Mouse (Mus musculus) hindbrain, embryonic 14.5 days (tissue): ENCODE measurements around the gene Gm10277. TPM values are rescaled to one million over a fixed set of nuclear protein-coding genes. Genes with fewer than 3 reads are reported as not detected.

Source experiments
- ATAC-seq: fragments of 200-750 bp; cut with Nextera tagmentation; 2 replicates; pipeline ENCODE4 v1.8.0; 2017; ENCODE audit warnings: moderate number of reproducible peaks, mild to moderate bottlenecking, moderate TSS enrichment, moderate library complexity; ENCODE audit not compliant: low FRiP score
- DNase-seq: peaks from one replicate; pipeline ENCODE4 v3.0.0-alpha.2; 2015; ENCODE audit warnings: low spot score
- H3K27ac ChIP-seq: fragments of 300-500 bp; sonication (generic); 2 replicates; pipeline ENCODE4 v1.5.1; 2014; ENCODE audit warnings: mild to moderate bottlenecking, moderate library complexity
- H3K27me3 ChIP-seq: fragments of 300-500 bp; sonication (generic); 2 replicates; pipeline ENCODE4 v1.6.1; 2014; ENCODE audit warnings: mild to moderate bottlenecking, low read length, mixed read lengths; ENCODE audit not compliant: control insufficient read depth, insufficient read depth
- H3K36me3 ChIP-seq: fragments of 300-500 bp; sonication (generic); replicated peaks from 2 replicates; pipeline ENCODE4 v1.6.1; 2014; ENCODE audit not compliant: control insufficient read depth, insufficient read depth
- H3K4me1 ChIP-seq: fragments of 300-500 bp; sonication (generic); replicated peaks from 2 replicates; pipeline ENCODE4 v1.6.1; 2014; ENCODE audit warnings: antibody characterized with exemption, low read length, mixed read lengths; ENCODE audit not compliant: control insufficient read depth, insufficient read depth
- H3K4me2 ChIP-seq: fragments of 300-500 bp; sonication (generic); replicated peaks from 2 replicates; pipeline ENCODE4 v1.6.1; 2014; ENCODE audit warnings: mild to moderate bottlenecking, moderate library complexity
- H3K4me3 ChIP-seq: fragments of 300-500 bp; sonication (generic); replicated peaks from 2 replicates; pipeline ENCODE4 v1.5.1; 2014; ENCODE audit warnings: mild to moderate bottlenecking, low read length
- H3K9ac ChIP-seq: fragments of 300-500 bp; sonication (generic); 2 replicates; pipeline ENCODE4 v1.6.1; 2014
- H3K9me3 ChIP-seq: fragments of 300-500 bp; sonication (generic); 2 replicates; pipeline ENCODE4 v1.6.1; 2016; ENCODE audit warnings: low read length; ENCODE audit not compliant: control insufficient read depth
- WGBS: fragments of 180-500 bp; shearing (Covaris S2); extraction: QIAGEN DNeasy Blood & Tissue Kit; methylation state at CpG from one replicate; pipeline ENCODE4 v1.1.7; 2014; 5-methylcytosine and 5-hydroxymethylcytosine counted together
- polyA plus RNA-seq: library from polyadenylated mRNA; unstranded; fragments of >200 nt; fragmentation: Nextera tagmentation; extraction: Ambion mirVana; gene quantifications from 2 replicates; pipeline ENCODE4 v1.2.1, GENCODE M21; 2014

The Gm10277 gene
- polyA plus RNA-seq, 1 experiment from 2014 or later, result 1.4 TPM

DNA sequence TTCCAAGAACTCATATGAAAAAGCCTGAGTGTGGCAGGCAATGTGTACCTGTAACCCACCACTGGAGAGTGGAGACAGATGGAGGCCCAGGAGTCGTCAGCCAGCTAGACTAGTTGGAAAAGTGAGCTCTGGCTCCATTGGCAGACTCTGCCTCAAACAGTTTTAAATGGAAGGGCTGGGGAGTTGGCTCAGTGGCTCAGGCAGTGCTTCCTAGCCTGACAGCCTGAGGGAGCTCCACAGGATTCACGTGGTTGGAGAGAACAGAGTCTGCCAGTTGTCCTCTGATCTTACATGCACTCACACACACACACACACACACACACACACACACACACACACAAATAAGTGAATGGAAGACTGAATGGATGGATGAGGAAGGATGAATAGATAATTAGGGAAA, 18.7 kb upstream of the Gm10277 start:
- no peak overlapping the region for H3K27ac ChIP-seq
- no peaks in the 10 kb centered on the region for H3K27me3 ChIP-seq
- no peak overlapping the region for H3K4me3 ChIP-seq
- no peak for DNase-seq
- H3K9ac ChIP-seq, result no peak overlapping the region
- H3K4me2 ChIP-seq, result no peak overlapping the region
- 15% methylated on average over 2 of the region's 2 CpGs for WGBS
- H3K36me3 ChIP-seq, result no peaks in the 10 kb centered on the region
- no peaks in the 10 kb centered on the region for H3K9me3 ChIP-seq
- 0 out of 2 replicates have a peak, but pooled peaks have one; percentile 36 for ATAC-seq
- peaks cover 30% of the 10 kb centered on the region; the same call in 1 of the 2 replicates for H3K4me1 ChIP-seq

DNA sequence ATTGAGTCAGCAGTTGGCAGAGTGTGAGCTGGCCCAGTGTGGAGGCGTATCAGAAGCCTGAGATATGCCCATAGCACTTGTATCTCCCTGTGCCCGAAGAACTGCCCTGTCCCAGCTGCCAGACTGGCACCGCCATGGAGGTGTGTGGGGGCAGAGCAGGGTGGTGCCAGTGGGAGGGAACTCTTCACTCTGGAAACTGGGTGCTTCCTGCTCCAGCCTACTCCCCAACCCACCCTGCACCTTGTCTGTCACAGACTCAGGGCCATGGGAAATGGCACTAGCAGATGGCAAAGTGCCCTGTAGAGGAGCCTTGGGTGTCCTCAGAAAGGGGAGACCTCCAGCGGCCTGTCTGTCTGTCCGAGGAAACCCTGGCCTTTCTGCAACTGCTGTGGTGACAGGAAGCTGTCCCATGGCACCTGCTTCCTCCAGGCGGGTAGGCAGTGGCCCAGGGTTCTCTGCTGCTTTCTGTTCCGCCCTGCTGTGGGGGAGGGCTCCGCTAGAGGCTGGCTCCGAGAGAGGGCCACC, 14.9 kb upstream of the Gm10277 start:
- no peak overlapping the region for H3K4me3 ChIP-seq
- H3K27me3 ChIP-seq, result no peaks in the 10 kb centered on the region
- no peaks in the 10 kb centered on the region for H3K36me3 ChIP-seq
- H3K4me2 ChIP-seq, result no peak overlapping the region
- ATAC-seq (no peak), DNase-seq (no peak)
- H3K4me1 ChIP-seq, result 0 out of 2 replicates have a peak, but pooled peaks cover 11% of the 10 kb centered on the region
- H3K9ac ChIP-seq, result no peak overlapping the region
- no peaks in the 10 kb centered on the region for H3K9me3 ChIP-seq
- WGBS, result 71% methylated on average over 9 of the region's 9 CpGs
- H3K27ac ChIP-seq, result no peak overlapping the region

DNA sequence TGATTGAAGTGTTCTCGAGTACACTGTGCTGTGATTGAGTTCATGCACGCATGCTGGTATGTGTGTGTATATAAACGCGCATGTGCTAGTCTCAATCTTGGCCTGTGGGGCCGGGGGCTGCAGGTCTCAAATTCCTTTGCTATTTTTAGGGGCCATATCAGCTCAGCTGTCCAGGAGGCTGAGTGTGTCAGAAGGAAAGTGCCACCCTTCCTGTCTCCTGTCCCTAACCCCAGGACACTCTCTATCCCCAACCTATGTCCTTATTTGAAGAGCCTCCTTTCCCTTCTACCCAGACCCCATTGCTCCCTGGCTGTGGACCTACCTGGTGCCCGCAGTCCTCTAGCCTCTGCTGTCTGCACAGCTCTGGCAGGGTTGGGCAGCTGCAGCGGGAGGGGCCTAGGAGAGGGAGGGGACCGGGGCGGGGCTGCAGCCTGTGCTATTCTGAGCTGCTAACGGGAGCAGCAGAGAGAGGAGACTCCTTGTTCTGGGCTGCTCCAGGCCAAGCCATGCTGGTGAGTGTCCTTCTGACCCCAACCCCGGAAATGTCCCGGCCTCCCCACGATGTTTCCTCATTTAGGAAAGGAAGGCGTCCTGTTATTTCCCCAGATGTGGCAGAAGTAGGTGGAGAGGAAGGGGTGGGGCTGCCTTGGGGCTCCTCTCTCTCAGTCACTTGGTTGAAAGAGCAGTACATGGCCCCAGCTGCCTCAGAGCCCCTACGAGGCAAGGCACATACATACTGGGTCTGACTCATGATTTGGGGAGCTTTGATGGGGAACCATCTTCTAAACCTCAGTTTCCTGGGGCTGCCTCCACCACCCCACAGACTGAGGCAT, 13.5 kb upstream of the Gm10277 start:
- peak; percentile 40; the same call in 1 of the 2 replicates for ATAC-seq
- 29% methylated on average over 15 of the region's 15 CpGs for WGBS
- Histone ChIP-seq H3K36me3 (no peaks in the 10 kb centered on the region), H3K9me3 (no peaks in the 10 kb centered on the region), H3K9ac (no peak overlapping the region), H3K27me3 (no peaks in the 10 kb centered on the region), H3K4me2 (no peak overlapping the region), H3K4me3 (no peak overlapping the region), H3K27ac (no peak overlapping the region), H3K4me1 (0 out of 2 replicates have a peak, but pooled peaks cover 9% of the 10 kb centered on the region)
- DNase-seq, result no peak

DNA sequence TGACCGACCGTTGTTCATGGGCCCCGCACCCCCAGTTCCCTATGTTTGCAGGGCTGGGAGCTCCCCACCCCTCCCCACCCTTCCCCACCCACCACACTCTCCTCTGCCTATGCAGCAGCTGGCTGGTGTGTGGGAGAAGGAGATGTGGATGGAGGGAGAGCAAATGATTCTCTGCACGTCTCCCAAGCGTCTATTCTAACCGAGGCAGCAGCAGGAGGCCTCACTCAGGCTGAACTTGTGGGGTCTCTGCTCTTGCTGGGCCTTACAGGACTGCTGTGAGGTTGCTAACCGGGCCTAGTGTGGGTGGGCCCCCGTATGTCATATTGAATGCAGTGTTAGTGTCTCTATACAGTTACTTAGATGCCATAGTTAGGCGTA, 12.9 kb upstream of the Gm10277 start:
- no peaks in the 10 kb centered on the region for H3K36me3 ChIP-seq
- H3K4me3 ChIP-seq, result no peak overlapping the region
- H3K4me2 ChIP-seq, result no peak overlapping the region
- ATAC-seq (no peak), DNase-seq (no peak)
- H3K27me3 ChIP-seq, result no peaks in the 10 kb centered on the region
- H3K27ac ChIP-seq, result no peak overlapping the region
- H3K4me1 ChIP-seq, result 0 out of 2 replicates have a peak, but pooled peaks cover 6% of the 10 kb centered on the region
- WGBS, result 78% methylated on average over 9 of the region's 9 CpGs
- no peaks in the 10 kb centered on the region for H3K9me3 ChIP-seq
- no peak overlapping the region for H3K9ac ChIP-seq

DNA sequence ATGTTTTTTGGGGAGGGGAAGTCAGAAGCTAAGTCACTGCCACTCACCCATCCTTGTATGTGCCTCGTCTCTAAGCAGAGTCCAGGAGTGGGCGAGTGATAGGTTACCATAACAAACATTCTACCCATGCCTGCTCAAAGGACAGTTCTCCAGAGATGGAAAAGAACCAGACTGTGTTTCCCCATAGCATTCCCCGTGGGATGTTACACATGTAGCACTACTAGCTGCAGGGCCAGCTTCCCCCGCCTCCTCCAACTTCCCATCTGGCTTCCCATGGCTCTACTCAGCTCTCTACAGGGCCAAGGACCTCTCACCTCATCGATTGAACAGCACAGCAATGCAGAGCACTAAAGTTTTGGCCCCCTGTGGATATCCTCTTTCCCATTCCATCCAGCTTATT, 7.7 kb upstream of the Gm10277 start:
- H3K9ac ChIP-seq, result no peak overlapping the region
- no peaks in the 10 kb centered on the region for H3K27me3 ChIP-seq
- no peak overlapping the region for H3K4me3 ChIP-seq
- H3K9me3 ChIP-seq, result no peaks in the 10 kb centered on the region
- peaks cover 30% of the 10 kb centered on the region for H3K4me1 ChIP-seq
- H3K27ac ChIP-seq, result no peak overlapping the region
- no peaks in the 10 kb centered on the region for H3K36me3 ChIP-seq
- 82% methylated on average over 5 of the region's 5 CpGs for WGBS
- no peak overlapping the region for H3K4me2 ChIP-seq
- ATAC-seq (no peak), DNase-seq (no peak)

DNA sequence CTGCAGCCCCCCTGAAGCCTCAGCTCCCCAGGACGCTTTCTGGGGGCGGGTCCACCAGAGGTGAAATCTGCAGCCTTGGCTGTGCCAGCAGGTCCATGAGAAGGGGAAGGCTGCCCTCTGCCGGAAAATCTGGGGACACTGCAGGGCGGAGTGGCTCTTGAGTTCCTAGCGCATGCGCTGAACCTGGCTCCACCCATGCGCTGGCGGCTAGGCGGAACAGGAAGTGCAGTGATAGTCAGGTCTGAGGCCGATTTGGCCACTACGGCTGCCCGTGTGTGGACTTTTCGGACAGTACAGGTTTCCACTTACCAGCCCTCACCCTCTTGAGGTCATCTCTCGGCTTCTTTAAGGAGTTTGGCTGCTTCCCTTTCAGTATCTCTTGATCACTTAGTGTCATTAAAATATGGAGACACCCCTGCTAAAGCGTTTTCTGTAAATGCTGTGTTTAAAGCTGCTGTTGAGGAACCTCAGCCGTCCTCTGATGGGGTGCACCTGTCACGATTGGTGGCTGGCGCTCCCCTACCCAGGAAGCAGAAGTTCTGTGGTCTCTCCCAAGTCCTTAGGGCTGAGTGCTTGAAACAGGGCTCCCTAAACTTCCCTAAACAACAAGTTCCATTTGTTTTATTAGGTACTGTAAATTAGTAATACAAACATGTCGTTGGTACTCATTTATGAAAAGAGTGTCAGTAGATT, 5.8 kb upstream of the Gm10277 start:
- Histone ChIP-seq H3K27me3 (no peaks in the 10 kb centered on the region), H3K4me3 (peak overlapping the region; percentile 36), H3K4me2 (peak overlapping the region; percentile 72), H3K9me3 (no peaks in the 10 kb centered on the region), H3K9ac (peak overlapping the region; percentile 56), H3K27ac (peak overlapping the region; percentile 52; the same call in 1 of the 2 replicates), H3K36me3 (no peaks in the 10 kb centered on the region), H3K4me1 (peaks cover 33% of the 10 kb centered on the region)
- peak; percentile 90 for ATAC-seq
- WGBS, result 6% methylated on average over 19 of the region's 19 CpGs
- peak; percentile 97 for DNase-seq

DNA sequence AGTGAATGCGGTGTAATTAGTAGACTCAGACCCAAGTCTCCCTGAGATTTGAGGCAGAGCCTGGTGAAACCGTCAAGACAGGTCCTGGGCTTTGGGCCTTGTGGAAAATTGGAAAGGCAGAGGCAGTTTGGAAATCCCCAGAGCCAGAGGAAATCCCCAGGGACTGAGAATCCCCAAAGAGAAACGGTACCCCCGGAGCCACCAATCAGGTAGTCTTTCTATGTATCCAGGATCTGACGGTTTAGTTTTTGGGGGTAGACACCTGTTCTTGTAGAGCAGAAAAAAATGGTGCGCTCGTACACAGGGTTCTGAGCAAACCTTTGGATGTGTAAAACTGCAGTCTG, 5.0 kb upstream of the Gm10277 start:
- ATAC-seq (no peak), DNase-seq (no peak)
- H3K27me3 ChIP-seq, result no peaks in the 10 kb centered on the region
- H3K4me2 ChIP-seq, result 0 out of 2 replicates have a peak overlapping the region, but pooled peaks have one; percentile 72
- H3K36me3 ChIP-seq, result no peaks in the 10 kb centered on the region
- 73% methylated on average over 7 of the region's 7 CpGs for WGBS
- H3K9me3 ChIP-seq, result no peaks in the 10 kb centered on the region
- peaks cover 33% of the 10 kb centered on the region for H3K4me1 ChIP-seq
- H3K4me3 ChIP-seq, result no peak overlapping the region
- H3K27ac ChIP-seq, result peak overlapping the region; percentile 52
- H3K9ac ChIP-seq, result 0 out of 2 replicates have a peak overlapping the region, but pooled peaks have one; percentile 26

DNA sequence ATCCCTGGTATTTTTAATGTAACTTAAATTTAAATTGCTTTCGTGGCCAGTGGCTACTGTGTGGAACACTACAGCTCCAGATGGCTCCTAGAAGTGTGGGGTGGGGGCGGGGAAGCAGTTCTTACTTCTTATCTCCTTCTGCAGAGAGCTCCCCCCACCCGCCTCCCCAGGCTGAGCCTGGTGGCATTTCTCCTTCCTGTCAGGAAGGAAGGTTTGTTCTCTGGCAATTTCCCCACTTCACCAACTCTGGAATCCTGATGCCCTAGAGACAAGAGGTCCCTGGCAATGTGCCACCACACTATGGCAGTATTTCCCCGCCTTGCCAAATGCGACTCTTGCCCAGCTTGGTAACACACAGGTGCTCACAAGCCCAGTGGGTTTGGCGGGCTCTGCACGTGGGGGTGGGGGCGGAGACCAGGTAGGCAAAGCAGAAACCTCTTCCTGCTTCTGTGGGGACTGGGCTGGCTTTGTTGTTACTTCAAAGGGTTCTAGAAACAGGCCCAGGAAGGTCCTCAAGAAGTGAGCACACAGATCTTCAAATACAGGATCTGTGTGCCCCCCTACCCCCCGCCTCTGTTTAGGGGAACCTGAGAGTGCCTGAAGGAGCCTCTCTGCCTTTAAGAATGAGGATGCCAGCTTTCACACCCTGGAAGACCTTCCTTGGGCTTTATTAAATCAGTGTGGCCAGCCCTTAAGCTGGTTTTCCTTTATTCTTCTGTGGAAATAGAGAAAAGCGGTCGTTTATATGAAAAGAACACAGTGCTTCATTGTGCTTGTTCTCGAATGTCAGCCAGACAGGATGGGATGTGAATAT, 4.4 kb upstream of the Gm10277 start:
- 53% methylated on average over 12 of the region's 12 CpGs for WGBS
- no peak overlapping the region for H3K4me3 ChIP-seq

More for the DNA sequence above, 4.4 kb upstream of the Gm10277 start:
- no peaks in the 10 kb centered on the region for H3K36me3 ChIP-seq
- peak overlapping the region; percentile 52 for H3K27ac ChIP-seq
- peak overlapping the region; percentile 26; the same call in 1 of the 2 replicates for H3K9ac ChIP-seq
- no peak overlapping the region for H3K4me2 ChIP-seq
- peaks cover 33% of the 10 kb centered on the region for H3K4me1 ChIP-seq
- H3K9me3 ChIP-seq, result no peaks in the 10 kb centered on the region
- H3K27me3 ChIP-seq, result no peaks in the 10 kb centered on the region
- ATAC-seq (no peak), DNase-seq (no peak)
